Mouse (Mus musculus) cerebellum, adult 2 months (tissue): ENCODE data around the gene Slc9a8. TPM values are rescaled to one million over a fixed set of nuclear protein-coding genes. Genes with fewer than 3 reads are reported as not detected.

ENCODE experiments used
- DNase-seq, 2 experiments: peaks; one replicate each; pipeline ENCODE4 v3.0.0; 2021
- H3K27ac ChIP-seq: fragments of 200-500 bp; 2 replicates; pipeline ENCODE4 v1.5.1; 2012; ENCODE audit warnings: low read length, control low read depth, inconsistent platforms; ENCODE audit not compliant: insufficient read depth
- H3K27me3 ChIP-seq: fragments of 200-500 bp; 2 replicates; pipeline ENCODE4 v1.6.1; 2012; ENCODE audit warnings: inconsistent platforms, mild to moderate bottlenecking, low read length, moderate library complexity; ENCODE audit not compliant: control insufficient read depth, insufficient read depth
- H3K4me1 ChIP-seq: fragments of 200-500 bp; 2 replicates; pipeline ENCODE4 v1.6.1; 2011; ENCODE audit warnings: low read length; ENCODE audit not compliant: control insufficient read depth, insufficient read depth
- H3K4me3 ChIP-seq: fragments of 200-500 bp; replicated peaks from 2 replicates; pipeline ENCODE3; 2011; ENCODE audit warnings: mild to moderate bottlenecking, low read depth, low read length, control low read depth; ENCODE audit not compliant: insufficient read depth
- CTCF ChIP-seq: fragments of 200-500 bp; IDR thresholded peaks from 2 replicates; pipeline ENCODE4 v1.5.1; 2011; ENCODE audit warnings: low read depth, mild to moderate bottlenecking, control low read depth, low read length, moderate library complexity, borderline replicate concordance; ENCODE audit not compliant: insufficient read depth
- POLR2A ChIP-seq: fragments of 200-500 bp; IDR thresholded peaks from 2 replicates; pipeline ENCODE4 v1.6.1; 2011; ENCODE audit warnings: low read length, control low read depth, borderline replicate concordance; ENCODE audit not compliant: insufficient read depth
- WGBS: fragments of 180-500 bp; shearing (Covaris S2); methylation state at CpG from one replicate; pipeline ENCODE4 v1.1.7; 2018; 5-methylcytosine and 5-hydroxymethylcytosine counted together
- polyA plus RNA-seq: library from polyadenylated mRNA; depleted of rRNA; stranded (reverse); fragments of >200 nt; gene quantifications from 2 replicates; pipeline ENCODE4 v1.2.3, GENCODE M21; 2012

Slc9a8 gene
- polyA plus RNA-seq, 1 experiment, result 60.9 TPM

- no peak overlapping the region for H3K4me3 ChIP-seq
- H3K27me3 ChIP-seq, result no peaks in the 10 kb centered on the region
- DNase-seq, result no peak
- H3K4me1 ChIP-seq, result peaks cover 3% of the 10 kb centered on the region; the same call in 1 of the 2 replicates
- TF ChIP-seq CTCF, result no peak
- no peak for TF ChIP-seq POLR2A
- H3K27ac ChIP-seq, result no peak overlapping the region
- WGBS, result 85% methylated on average over 3 of the region's 3 CpGs
Observed at GRCm38 (mm10) chr2:167417048-167417447, 4.5 kb upstream of the Slc9a8 start.

DNA sequence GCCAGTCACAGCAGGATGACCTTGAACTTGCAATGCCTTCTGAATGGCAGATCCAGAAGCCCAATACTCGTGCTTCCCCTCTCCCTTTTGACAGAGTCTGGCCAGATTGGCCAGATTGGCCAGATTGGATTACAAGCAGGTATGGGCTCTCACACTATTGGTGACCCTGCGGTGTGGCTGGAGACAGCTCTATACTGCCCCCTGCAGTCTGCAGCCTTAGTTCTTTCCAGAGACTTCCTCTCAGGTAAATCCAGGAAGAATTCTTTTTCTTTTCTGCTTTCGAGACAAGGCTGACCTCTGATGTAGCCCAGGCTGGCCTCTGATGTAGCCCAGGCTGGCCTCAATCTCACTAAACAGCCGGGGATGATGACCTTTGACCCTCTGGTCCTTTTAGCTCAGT lies 3.8 kb upstream of the Slc9a8 start:
- TF ChIP-seq POLR2A (no peak), CTCF (peak; percentile 90)
- DNase-seq, result peak; percentile 75 to 83

GRCm38 (mm10) chr2:167419204-167419603 lies 2.3 kb upstream of the Slc9a8 start:
- Histone ChIP-seq H3K4me1 (peaks cover 7% of the 10 kb centered on the region; the same call in 1 of the 2 replicates), H3K27me3 (no peaks in the 10 kb centered on the region), H3K27ac (no peak overlapping the region), H3K4me3 (no peak overlapping the region)
- DNase-seq, result peak; percentile 55 to 66
- TF ChIP-seq POLR2A (no peak), CTCF (peak; percentile 81)
- 40% methylated on average over 1 of the region's 1 CpGs for WGBS

More for the DNA sequence above, 3.8 kb upstream of the Slc9a8 start:
- Histone ChIP-seq H3K27ac (no peak overlapping the region), H3K4me3 (no peak overlapping the region), H3K27me3 (no peaks in the 10 kb centered on the region), H3K4me1 (peaks cover 6% of the 10 kb centered on the region; the same call in 1 of the 2 replicates)
- 20% methylated on average over 4 of the region's 4 CpGs for WGBS

DNA sequence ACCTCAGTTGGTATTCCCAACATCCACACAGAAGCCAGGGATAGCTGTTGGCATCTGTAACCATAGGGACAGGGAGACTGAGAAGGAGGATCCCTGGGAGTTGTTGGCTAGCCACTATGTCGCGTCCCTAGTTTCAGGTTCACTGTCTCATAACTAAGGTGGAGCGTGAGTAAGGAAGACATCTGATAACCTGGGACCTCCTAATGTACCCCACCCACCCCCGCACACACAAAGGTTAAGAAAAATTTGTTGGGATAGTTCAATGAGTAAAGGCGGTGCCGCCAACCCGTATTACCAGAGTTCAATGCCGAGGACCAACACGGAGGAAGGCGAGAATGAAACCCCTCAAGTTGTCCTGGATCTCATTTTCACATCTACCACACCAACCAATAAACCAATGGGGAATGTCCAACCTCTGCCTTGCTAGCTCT lies 686 bp upstream of the Slc9a8 start:
- peak overlapping the region; percentile 89 for H3K4me3 ChIP-seq
- no peak for TF ChIP-seq POLR2A
- no peak for TF ChIP-seq CTCF
- peak overlapping the region; percentile 99 for H3K27ac ChIP-seq
- 15% methylated on average over 10 of the region's 10 CpGs for WGBS
- DNase-seq, result no peak
- peaks cover 7% of the 10 kb centered on the region; the same call in 1 of the 2 replicates for H3K4me1 ChIP-seq
- H3K27me3 ChIP-seq, result no peaks in the 10 kb centered on the region

DNA sequence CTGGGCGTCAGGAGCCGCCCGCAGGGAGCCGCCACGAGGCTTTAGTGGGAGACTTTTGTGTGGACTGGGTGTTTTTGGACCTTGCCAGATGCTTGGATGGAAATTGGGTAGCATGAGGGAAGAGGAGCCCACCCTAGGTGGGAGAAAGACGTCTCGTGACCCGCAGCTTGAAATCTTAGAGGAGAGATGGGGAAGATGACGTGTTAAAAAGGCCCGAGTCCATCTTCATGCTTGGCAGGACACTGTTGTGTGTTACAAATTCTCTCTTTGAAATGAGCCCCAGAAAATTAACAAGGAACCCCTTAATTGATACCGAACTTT lies 598 bp downstream of the Slc9a8 start:
- TF ChIP-seq POLR2A (no peak), CTCF (no peak)
- H3K27ac ChIP-seq, result peak overlapping the region; percentile 99
- 3% methylated on average over 11 of the region's 11 CpGs for WGBS
- H3K27me3 ChIP-seq, result no peaks in the 10 kb centered on the region
- peaks cover 7% of the 10 kb centered on the region; the same call in 1 of the 2 replicates for H3K4me1 ChIP-seq
- H3K4me3 ChIP-seq, result peak overlapping the region; percentile 89
- no peak for DNase-seq

GRCm38 (mm10) chr2:167423031-167423611 lies 1.6 kb downstream of the Slc9a8 start:
- Histone ChIP-seq H3K27ac (no peak overlapping the region), H3K4me1 (peaks cover 7% of the 10 kb centered on the region; the same call in 1 of the 2 replicates), H3K4me3 (no peak overlapping the region), H3K27me3 (no peaks in the 10 kb centered on the region)
- WGBS, result 82% methylated on average over 5 of the region's 5 CpGs
- DNase-seq, result no peak
- no peak for TF ChIP-seq CTCF

DNA sequence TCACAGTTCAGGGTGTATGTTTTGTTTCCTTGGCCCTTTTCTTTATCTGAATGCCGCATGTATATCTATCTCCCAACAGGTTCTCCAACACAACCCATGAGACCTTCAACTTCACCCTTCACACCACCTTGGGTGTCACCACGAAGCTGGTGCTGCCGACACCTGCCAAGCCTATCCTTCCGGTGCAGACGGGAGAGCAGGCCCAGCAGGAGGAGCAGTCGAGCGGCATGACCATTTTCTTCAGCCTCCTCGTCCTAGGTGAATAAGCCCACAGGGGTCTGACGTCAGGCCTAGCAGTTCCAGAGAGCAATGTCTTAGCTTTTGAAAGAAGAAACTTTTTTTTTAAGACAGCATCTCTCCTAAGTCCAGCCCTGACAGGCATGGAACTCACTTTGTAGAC lies 2.5 kb downstream of the Slc9a8 start:
- Histone ChIP-seq H3K27me3 (no peaks in the 10 kb centered on the region), H3K27ac (no peak overlapping the region), H3K4me3 (no peak overlapping the region), H3K4me1 (peaks cover 7% of the 10 kb centered on the region; the same call in 1 of the 2 replicates)
- TF ChIP-seq CTCF, result no peak
- TF ChIP-seq POLR2A, result no peak
- DNase-seq, result no peak
- WGBS, result 38% methylated on average over 9 of the region's 9 CpGs

DNA sequence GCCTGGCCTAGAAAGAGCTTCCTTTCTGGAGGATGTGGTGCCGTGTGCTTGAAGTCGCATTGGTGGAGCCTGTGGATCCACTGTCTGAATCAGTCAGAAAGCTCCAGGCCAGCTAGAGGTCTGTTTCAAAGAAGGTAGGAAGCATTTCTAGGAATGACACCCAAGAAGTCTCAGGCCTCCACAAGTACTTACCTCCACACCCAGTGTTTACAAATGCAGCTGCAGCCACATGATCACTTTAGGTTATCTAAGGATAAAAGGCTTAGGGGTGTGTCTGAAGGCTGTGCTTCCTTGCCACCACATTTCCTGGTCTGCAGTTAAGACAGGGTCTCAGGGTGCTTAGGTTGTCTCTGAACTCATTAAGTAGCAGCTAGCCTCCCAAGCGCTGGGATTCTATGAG lies 3.0 kb downstream of the Slc9a8 start:
- 97% methylated on average over 3 of the region's 3 CpGs for WGBS
- H3K4me3 ChIP-seq, result no peak overlapping the region
- H3K27ac ChIP-seq, result no peak overlapping the region
- no peak for DNase-seq
- no peak for TF ChIP-seq POLR2A
- TF ChIP-seq CTCF, result no peak
- H3K4me1 ChIP-seq, result peaks cover 7% of the 10 kb centered on the region; the same call in 1 of the 2 replicates
- H3K27me3 ChIP-seq, result no peaks in the 10 kb centered on the region
